Mouse (Mus musculus) cerebellum, postnatal 36 days (tissue): ENCODE results near the gene Brpf1.
"Not testable (repeated sequence)": the region's sequence is repeated elsewhere in the genome, so short reads cannot be mapped to it uniquely, and the experiment has no call there.

ENCODE experiments used
- DNase-seq, 2 experiments: peaks; one replicate each; pipeline ENCODE4 v3.0.0; 2021 to 2022; ENCODE audit warnings: mixed read lengths in 2 of 2

Brpf1 gene

DNA sequence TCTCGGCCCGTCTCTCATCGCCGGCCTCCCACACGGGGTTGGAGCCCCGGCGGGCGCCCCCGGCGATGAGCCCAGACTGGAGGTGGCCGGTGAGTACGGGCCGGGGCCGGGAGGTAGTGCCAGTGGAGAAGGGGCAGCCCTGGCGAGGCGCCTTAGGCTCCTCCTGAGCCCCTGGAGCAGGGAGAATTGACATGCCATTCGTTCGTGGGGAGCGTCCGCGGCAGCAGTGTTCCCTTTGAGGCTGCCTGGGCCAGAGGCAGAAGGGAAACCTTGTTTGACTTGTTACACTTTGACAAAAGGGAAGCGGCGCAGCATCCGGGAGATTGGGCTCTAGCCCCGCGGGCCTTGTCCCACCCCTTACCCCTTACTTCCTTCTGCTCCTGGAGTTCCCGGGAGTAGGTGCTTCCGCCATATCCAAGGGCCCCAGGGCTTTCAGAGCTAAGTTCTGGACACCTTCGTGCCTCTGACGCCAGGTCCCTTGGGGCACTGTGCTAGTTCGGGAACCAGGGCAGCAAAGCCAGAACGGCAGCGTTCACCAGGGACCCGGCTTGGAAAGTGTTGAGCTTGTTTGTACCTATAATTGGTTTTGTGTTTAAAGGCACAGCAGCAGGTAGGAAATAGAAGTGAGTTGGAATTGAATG lies 664 bp downstream of the Brpf1 start:
- DNase-seq, result peak; percentile 40 to 45

DNA sequence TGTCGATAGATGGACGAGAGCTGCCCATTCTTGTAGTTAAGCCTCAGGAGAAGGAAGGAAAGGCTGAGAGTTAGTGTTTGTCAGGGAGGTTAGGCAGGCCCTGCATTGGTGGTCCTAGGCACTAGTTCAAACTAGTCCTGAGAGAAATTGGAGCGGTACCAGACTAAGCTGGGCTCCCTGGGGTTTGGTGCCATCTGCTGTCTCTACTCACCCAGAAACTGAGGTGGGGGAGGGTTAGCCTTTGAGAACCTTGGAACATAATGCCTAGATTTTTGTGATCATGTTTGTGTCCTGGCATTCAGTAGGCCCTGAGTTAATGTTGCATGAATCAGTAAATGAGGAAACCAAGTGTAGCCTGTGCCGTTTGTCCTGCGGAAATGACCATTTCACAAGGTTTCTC lies 1.2 kb downstream of the Brpf1 start:
- DNase-seq, result peak; percentile 82 to 85

DNA sequence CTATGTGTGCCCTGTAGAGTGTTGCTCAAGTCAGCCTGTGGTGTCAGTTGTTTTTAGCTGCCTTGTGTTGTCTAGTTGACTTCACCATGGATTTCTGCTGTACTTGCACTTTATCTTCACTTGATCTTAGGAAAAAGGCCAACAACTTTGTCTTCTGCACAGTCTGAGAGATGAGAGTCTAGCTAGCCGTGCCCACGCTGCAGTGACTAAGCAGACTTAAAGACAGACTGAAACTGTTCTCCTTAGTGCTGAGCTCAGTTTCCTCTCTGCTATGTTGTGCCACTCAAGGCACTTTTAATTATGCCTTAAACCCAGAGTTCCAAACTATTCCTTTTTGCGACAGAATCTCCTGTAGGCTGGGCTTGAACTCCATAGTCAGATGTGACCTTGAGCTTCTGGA lies 9.0 kb downstream of the Brpf1 start:
- DNase-seq, result no peak

DNA sequence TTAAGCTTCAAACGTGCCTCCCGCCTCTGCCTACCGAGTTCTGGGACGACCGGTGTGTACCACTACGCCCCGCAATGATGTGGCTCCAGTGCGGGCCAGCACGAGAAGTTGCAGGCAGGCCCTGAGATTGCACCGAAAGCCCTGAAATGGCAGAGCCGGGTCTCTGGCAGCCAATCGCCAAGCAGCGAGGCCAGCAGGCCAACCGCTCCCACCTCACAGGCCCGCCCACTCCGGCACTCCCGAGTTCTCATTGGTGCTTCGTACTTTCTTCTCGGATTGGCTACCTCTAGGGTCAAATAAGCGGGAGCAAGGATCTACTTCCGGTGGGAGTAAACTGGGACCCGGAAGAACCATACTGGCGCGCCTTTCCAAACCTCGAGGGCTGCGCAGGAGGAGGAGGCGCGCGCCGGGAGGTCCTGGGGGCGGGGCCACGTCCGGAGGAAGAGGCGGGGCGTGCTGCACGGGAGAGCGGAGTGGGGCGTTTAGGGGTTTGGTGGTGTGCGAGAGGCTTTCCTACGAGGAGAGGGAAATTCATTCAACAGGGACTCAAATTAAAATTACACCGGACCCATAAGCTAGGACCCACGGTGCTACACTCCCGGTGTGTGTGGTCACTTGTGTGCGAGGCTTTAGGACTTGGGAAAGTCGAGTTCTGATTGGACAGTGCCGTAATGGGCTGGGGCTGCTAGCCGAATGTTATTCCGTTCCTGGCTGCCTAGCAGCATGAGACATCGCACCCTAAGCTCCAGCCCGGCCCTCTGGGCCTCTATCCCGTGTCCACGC lies 19.8 kb downstream of the Brpf1 start, which contains the start of gene Ogg1:
Ogg1 (plus strand) TSS at position 440 of the 783 bp plus-strand sequence.
- peak; percentile 96 to 97 for DNase-seq

DNA sequence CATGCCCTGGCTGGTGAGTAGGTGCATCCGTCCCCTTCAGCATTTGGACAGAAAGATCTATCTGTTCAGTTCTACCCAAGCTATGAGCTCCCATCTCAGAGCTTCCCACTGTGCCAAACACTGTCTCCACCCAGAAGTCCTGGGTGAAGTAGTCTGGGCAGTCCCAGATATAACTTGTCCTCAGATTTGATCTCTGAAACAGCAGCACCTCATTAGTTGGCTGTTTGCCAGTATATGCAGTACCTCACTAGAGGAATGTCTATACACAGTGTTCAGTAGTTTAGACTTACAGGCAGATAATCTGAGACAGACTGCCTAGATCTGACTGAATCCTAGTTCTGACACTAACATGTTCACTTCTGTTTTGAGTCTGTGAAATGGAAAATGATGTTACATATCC lies 22.5 kb downstream of the Brpf1 start:
- no peak for DNase-seq

DNA sequence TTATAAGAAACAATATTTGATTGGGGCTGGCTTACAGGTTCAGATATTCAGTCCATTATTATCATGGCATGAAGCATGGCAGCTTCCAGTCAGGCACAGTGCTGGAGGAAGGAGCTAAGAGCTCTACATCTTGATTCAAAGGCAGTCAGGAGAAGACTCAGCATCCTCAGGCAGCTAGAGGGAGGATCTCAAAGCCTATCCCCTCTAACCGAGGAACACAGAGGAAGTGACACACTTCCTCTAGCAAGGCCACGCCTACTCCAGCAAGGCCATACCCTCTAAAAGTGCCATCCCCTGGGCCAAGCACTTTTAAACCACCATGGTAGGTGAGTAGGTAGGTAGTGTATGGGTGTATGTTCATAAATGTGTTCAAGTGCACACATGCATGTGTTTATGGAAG lies 23.6 kb downstream of the Brpf1 start:
- no peak for DNase-seq

DNA sequence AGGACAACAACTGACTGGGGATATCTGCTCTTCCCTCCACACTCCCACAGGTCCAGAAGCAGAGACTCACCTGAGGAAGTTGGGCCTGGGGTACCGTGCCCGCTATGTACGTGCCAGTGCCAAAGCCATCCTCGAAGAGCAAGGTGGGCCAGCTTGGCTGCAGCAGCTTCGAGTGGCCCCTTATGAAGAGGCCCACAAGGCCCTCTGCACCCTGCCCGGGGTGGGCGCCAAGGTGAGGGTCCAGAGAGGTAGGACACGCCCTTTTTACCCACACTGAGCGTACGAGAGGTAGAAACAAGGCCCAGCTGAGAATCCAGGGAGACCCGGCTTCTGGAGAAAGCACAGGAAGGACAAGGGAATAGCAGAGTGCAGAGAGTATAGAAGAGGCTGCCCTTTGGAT lies 24.8 kb downstream of the Brpf1 start:
- DNase-seq, result no peak

DNA sequence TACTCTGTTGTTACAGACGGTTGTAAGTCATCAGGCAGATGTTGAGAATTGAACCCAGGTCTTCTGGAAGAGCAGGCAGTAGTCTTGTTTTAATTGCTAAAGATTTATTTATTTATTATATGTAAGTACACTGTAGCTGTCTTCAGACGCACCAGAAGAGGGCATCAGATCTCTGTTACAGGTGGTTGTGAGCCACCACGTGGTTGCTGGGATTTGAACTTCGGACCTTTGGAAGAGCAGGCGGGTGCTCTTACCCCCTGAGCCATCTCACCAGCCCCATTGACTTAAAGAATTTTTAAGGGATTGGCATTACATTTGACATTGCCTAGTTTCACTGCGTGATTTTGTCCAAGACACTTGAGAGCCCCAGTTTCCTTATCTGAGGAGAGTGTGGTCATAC lies 25.8 kb downstream of the Brpf1 start:
- DNase-seq, result not testable (repeated sequence)

DNA sequence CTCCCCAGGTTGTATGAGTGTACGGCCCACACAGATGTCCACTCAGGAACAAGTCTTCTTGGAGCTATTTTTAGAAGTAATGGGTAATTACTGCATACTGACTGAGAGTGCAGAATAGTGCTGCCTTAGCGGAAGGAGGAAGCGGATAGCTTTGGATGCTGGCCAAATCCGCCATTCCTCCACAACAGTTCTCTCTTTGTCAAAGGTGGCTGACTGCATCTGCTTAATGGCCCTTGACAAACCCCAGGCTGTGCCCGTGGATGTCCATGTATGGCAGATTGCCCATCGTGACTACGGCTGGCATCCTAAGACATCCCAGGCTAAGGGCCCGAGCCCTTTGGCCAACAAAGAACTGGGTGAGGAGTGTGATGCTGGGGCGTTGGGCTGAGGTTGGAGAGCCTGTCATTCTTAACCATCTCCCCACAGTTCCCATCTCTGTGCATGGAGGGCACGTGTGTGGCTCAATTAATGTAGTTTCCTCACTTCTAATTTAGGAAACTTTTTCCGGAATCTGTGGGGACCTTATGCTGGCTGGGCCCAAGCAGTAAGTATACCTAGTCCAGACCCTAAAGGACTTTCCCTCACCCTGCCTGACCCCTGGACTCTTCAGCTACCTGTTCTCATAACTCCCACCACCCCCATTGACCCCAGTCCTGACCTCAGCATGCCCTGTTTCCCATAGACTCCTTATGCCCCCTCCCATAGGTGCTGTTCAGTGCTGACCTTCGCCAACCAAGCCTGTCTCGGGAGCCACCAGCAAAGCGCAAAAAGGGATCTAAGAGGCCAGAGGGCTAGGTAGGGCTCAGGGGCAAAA lies 26.4 kb downstream of the Brpf1 start:
- DNase-seq, result peak; percentile 29 to 38

DNA sequence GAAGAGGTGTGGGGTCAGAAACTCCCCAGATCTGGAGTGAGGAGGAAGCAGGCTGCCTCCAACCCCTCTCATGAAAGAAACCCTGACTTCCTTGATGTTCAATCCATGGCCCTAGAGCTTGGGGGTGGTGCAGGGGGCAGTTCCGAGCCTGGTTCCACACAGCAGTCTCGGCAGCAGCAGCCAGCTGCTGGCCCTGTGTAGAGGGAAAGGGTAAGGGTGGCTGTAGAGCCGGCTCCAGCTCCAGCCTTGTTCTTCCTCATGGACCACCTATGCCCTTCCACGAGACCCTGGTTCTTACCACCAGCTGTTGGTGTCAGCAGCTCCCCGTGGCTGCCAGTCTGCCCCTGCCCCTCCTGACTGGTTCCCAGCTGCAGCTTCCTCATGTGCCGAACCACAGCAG lies 27.3 kb downstream of the Brpf1 start:
- DNase-seq, result no peak

DNA sequence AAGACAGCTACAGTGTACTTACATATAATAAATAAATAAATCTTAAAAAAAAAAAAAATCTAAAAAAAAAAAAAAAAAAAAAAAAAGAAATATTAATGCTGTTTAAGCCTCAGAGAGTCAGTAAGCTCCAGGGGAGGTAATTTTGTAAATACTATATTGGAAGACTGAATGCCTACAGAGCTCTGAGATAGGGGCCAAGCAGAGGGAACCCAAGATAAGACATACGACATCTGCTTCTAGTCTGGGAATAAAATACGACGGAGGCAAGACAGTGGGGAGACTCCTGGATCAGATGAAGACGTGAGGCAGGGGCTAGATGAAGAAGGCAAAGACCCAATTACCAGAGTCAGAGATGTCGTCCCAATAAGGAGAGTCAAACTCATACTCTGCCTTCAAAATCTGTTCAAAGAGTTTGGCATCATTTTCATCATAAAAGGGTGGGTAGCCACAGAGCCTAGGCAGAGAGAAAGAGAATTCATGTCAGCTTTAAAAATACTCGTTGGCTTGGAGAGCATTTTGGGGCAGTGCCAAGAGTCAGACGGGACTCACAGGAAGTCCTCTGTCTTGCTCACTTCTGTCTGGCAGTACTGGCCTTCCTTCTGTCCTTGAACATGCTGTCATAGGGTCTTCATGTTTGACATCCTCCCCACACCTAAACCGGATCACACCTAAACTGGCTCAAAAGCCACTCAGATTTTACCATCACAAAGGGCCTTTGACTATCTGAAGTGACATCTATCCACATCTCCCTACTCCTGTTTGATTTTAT lies 30.1 kb downstream of the Brpf1 start:
- no peak for DNase-seq

DNA sequence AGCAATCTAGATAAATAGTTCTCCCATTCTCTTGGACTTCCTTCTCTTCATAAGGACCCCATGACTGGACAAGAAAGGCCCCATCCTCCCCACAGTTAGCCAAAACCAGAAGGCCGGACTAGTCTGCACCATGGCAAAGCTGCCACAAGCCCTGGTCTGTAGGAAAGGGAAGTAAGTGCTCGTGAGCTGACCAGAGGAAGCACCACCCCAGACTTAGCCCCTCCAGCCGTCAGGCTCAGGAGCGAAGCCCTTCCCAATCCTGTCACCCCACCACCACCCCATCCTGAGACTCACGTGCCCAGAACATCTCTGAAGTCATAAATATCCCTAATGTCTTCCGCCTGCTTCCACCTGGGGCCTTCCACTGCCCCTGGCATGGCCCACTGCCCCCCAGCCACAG lies 34.6 kb downstream of the Brpf1 start:
- DNase-seq, result no peak

DNA sequence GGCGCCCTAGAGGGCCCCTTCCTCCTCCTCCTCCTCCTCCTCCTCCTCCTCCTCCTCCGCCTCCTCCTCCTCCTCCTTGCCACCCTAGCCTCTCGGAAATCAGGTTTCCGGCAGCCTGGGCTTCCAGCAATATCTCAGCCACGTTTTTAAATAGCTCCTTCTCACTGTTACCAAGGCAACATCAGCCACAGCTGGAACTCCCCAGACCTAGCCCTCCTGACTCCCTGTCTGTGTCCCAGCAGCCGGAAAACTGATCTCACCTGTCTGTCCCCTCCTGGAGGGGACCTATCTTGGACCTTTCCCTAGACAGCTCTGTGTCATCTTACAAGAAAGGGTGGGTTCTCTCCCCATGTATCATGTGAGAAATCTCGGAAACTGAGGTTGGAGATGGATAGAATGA lies 35.4 kb downstream of the Brpf1 start:
- no peak for DNase-seq

DNA sequence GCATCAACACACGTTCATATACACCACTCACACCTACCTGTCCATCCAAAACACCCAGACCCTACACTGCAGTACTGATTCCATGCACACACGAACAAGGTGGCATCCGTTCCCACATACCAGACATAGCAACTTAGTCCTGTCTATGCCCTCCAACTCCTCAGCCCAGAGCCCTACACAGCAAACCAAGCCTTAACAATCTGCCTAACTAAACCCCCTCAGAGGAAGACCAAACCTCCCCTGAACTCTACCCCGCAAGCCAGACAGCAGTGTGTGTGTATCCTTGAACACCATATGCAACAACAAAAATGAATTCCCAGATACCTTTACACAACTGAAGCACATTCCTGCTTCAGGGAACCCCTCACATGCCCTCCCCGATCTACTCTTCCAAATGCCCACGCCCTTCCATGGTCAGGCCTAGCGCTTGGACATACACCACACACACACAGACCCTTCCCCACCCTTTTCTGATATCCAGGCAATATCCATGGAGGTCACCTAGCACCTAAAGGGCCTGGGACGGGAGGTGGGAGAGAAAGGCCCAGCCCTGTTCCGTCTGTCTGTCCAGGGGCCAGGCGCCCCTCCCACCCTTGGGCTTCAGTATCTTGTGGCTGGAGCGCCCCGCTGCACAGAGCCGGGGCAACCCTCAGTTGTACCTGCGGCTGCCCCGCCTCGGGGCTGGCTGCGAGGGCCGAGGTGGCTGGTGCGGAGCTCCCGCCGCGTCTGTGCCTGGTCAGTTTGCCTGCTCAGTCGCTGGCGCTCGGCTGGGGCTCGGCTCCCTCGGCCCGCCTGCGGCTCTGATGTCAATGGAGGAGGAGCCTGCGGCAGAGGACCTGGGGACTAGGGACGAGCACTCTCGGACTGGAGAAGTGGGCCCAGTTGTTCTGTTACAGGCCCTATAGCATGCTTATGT lies 36.5 kb downstream of the Brpf1 start, which contains the start of gene Camk1:
Camk1 (minus strand) TSS at position 808 of the 916 bp plus-strand sequence.
- DNase-seq, result peak; percentile 79 to 84

DNA sequence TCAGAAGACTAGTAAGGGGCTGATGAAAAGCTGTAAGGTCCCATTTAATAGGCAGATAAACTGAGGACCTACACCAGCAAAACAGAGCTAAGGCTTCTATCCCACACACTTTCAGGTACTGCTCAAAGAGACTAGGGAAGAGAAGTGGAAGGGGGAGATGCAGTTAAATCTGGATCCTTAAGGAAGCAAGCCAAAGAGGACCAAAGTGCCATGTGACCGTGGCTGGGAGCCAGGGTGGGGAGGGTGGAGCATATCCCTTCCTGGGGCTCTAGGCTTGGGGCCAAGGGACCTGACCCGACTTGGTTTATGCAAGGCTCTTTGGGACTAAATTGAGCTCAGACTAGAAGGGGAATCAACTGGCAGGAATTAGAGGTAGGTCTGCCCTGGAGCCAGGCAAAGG lies 37.4 kb downstream of the Brpf1 start:
- peak; percentile 40 to 60 for DNase-seq

DNA sequence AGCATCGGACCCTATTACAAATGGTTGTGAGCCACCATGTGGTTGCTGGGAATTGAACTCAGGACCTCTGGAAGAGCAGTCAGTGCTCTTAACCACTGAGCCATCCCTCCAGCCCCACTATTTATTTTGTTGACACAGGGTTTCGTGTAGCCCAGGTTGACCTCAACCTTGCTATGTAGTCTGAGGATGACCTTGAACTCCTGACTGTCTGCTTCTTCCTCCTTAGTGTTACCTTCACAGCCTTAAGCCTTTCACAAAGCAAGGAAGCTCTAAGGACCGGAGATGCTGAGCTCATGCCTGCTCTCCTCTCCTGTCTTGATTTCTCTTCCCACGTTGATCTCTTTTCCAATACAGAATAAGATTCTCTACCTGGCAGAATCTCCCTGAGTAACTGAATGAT lies 40.0 kb downstream of the Brpf1 start:
- no peak for DNase-seq

DNA sequence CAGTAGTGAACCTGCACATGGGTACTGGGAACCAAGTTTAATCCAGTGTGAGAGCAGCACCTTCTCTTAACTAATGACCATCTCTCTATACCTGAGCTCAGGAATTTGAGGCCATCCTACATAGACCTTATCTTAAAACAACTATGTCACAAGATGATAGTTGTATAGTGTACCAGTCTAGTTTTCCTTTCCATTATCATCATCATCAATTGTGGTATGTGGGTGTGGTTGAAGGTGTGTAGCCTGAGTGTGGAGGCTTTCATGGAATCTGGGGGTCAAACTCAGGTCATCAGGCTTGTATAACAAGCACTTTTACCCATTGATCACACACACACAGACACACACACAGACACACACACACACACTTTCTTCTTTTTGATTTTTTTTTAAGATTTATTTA lies 43.6 kb downstream of the Brpf1 start:
- no peak for DNase-seq

DNA sequence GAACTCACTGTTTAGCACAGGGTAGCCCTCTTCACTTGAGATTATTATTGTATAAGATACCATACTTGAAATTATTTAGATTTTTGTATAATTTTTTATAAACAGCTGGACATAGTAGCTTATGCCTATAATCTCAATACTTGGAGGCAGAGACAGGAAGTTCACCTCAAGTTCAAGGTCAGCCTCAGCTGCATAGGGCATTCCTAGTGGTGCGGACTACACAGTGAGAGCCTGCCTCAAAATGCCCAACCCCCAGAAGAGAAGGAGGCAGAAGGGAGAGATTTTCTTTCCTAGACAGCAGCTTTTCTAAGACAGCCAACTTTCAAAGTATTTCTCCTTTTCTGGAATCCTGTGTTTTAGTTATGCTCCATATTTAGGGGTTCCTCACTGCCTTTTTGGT lies 44.2 kb downstream of the Brpf1 start:
- DNase-seq, result no peak

DNA sequence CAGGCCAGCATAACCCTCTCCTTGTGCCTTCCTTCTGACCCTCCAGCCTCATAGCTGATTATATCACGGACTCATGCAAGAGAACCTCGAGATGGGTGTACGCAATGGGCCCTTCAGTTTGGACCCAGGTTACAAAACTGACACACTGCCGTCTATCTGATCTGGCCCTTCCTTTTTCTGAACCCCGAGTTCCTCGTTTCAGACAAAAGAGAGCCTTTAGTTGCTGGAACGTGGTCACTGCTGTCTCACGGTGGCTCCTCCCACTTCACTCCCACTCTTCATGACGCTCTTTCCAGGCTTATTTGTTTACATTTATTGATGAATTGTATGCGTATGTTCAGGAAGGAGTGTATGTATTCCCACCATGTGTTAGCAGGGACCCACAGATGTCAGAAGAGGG lies 44.7 kb downstream of the Brpf1 start:
- DNase-seq, result no peak

DNA sequence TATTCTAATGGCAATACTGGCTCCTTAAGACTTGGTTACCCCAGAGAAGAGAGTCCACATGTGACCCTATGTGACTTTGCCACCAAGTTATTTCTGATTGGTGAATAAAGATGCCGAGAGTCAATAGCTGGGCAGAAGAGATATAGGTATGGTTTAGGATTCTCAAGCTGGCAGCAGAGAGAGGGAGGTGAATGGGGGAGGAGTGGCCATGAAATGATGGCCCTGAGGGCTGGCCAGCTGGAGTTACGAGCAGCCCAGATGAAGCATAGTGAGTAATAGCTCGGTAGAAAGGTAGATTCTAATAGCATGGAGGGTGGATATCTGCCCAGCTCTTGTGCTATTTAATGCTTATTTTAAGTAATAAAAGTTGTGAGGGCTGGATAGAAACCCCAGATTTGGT lies 45.9 kb downstream of the Brpf1 start:
- DNase-seq, result no peak

DNA sequence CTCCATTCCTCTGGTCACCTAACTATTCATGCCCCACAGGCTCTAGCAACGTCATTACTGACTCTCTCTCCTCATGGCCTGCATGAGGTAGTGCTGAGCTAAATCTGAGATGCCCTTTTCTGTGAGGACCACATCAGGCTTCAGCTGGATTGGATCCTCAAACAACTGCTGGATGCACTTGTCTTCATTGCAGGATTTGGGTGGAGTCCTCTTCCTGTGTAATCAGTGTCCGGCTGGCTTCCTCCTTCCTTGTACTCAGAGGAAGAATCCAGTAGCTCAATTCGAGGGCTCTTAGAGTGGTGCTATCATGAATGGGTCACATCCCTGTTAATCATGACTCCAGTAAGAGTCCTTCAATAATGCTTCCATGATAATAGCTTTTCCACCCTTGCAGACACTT lies 46.8 kb downstream of the Brpf1 start:
- DNase-seq, result no peak

DNA sequence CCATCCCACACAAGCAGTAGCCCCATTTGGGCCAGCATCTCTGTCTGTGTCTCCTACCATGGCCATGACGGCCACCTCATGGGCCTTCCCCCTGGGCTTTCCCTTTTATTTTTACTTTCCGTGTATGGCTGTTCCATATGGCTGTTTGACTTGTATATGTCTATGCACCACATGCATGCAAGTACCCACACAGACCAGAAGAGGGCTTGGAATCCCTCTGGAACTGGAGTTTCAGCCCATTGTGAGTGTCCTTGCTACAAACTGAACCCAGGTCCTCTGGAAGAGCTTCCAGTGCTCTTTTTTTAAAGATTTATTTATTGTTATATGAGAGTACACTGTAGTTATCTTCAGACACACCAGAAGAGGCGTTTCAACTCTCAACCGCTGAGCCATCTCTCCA lies 54.5 kb downstream of the Brpf1 start:
- no peak for DNase-seq
